Mouse (Mus musculus) brain, embryonic 14.5 days (tissue): ENCODE measurements at regions not wholly inside any gene's neighbourhood (a gene's known extent, or its start where the extent isn't known, plus 50 kb on each side); places are given as distances from the start of the nearest gene placed in this dataset.

Experiments
- CTCF ChIP-seq: fragments of 200-500 bp; IDR thresholded peaks from 2 replicates; pipeline ENCODE4 v1.5.1; 2012; ENCODE audit warnings: inconsistent platforms, mild to moderate bottlenecking, moderate library complexity, borderline replicate concordance; ENCODE audit not compliant: insufficient read depth, insufficient read length; ENCODE audit errors: extremely low read depth
- POLR2A ChIP-seq: fragments of 200-500 bp; IDR thresholded peaks from 2 replicates; pipeline ENCODE4 v1.6.1; 2012; ENCODE audit warnings: mild to moderate bottlenecking, inconsistent platforms, borderline replicate concordance; ENCODE audit not compliant: poor library complexity, insufficient read depth, insufficient read length, severe bottlenecking; ENCODE audit errors: extremely low read depth

DNA sequence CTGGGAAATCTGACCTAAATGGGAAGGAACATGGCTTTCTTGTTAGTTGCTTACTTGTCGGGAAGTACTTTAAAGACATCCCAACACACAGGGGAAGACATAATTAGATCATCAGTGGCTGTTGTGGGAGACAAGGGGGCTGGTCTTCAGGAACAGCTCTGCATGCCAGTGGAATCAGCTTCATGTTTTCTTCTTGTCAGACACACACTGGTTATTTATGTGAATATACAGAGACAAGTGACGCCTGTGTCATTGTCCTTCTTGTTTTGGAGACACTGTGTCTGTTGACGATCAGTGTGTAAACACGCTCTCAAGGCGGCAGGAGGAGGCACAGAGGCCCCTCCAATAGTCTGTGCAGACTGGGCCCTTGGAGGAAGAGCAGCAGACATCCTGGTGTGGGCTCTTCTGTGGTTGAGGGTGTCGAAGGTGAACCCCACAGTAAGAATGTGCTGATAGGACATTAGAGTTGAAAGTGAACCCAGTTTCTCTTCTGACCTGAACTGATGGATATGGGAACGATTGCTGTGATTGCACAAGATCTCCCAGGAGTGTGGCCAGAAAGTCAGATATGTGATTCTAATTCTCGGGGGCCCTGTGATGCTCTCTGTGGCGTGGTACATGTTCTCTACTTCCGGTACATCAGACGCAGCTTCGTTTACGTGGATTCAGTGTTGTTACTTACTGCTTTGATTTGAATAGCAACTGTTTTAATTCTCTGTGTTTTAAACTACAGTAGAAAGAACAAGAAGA is 151.9 kb upstream of the Gm5148 start:
- TF ChIP-seq CTCF = no peak
- TF ChIP-seq POLR2A = no peak
